Mouse (Mus musculus) E14TG2a.4 (cell line): ENCODE measurements around the gene Axin2.

Source experiments
- CTCF ChIP-seq: conservative IDR thresholded peaks from 2 replicates; pipeline ENCODE4 v1.5.1; 2014; ENCODE audit warnings: low read length
- NANOG ChIP-seq: IDR thresholded peaks from 2 replicates; pipeline ENCODE4 v1.6.1; 2014; ENCODE audit warnings: borderline replicate concordance, low read length, mixed read lengths

- TF ChIP-seq CTCF: no peak
- no peak for TF ChIP-seq NANOG
Observed at GRCm38 (mm10) chr11:108995990-108996533, 75.9 kb downstream of the Axin2 start.
